Mouse (Mus musculus) erythroblast, embryonic 14.5 days (primary cell): ENCODE data around the gene Wfikkn1. TPM values are rescaled to one million over a fixed set of nuclear protein-coding genes. Genes with fewer than 3 reads are reported as not detected.
A peak's percentile ranks its signal among the peaks of the same experiment; 100 is the strongest.

ENCODE experiments used
- H3K27me3 ChIP-seq: 2 replicates; pipeline ENCODE4 v1.6.1; 2012; ENCODE audit warnings: inconsistent platforms; ENCODE audit not compliant: control insufficient read depth
- H3K36me3 ChIP-seq: 2 replicates; pipeline ENCODE4 v1.6.1; 2012; ENCODE audit warnings: mild to moderate bottlenecking, inconsistent platforms; ENCODE audit not compliant: control insufficient read depth
- H3K4me1 ChIP-seq: 2 replicates; pipeline ENCODE4 v1.6.1; 2012; ENCODE audit warnings: inconsistent platforms; ENCODE audit not compliant: control insufficient read depth
- H3K4me3 ChIP-seq: replicated peaks from 2 replicates; pipeline ENCODE3; 2012; ENCODE audit warnings: moderate library complexity, mild to moderate bottlenecking, inconsistent platforms
- H3K9me3 ChIP-seq: 2 replicates; pipeline ENCODE4 v1.6.1; 2012; ENCODE audit warnings: low read length, inconsistent platforms, mixed read lengths; ENCODE audit not compliant: control insufficient read depth
- GATA1 ChIP-seq: IDR thresholded peaks from 2 replicates; pipeline ENCODE4 v1.6.1; 2012; ENCODE audit warnings: low read length, inconsistent platforms, mixed read lengths
- TAL1 ChIP-seq: IDR thresholded peaks from 3 replicates; pipeline ENCODE4 v1.6.1; 2012; ENCODE audit warnings: low read length, inconsistent platforms, mixed read lengths
- polyA plus RNA-seq: library from polyadenylated mRNA; stranded (reverse); fragments of >175 nt; gene quantifications from 2 replicates; pipeline ENCODE4 v1.2.3, GENCODE M21; 2012

Wfikkn1 gene
- polyA plus RNA-seq, 1 experiment, result 0.17 TPM

DNA sequence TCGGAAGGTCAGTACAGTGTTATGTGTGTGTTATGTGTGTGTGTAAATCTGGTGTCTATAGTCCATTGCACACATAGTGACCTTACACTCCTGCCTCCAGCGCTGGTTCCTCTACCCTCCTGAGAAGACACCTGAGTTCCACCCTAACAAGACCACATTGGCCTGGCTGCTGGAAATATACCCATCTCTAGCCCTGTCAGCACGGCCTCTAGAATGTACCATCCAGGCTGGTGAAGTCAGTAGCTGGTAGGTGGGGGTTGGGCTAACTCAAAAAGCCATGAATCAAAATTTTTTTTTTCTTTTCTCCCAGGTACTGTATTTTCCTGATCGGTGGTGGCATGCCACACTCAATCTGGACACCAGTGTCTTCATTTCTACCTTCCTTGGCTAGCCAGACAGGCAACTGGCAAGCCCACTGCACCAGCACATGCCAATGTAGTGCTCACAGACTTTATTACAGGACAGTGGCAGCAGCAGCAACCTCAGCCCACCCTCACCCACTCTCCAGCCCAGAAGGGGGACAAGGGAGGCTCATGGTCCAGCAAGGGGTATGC is 50.4 kb downstream of the Wfikkn1 start:
- peaks cover 93% of the 10 kb centered on the region for H3K4me1 ChIP-seq
- H3K4me3 ChIP-seq, result peak overlapping the region; percentile 73
- TF ChIP-seq TAL1 (no peak), GATA1 (no peak)
- H3K9me3 ChIP-seq, result no peaks in the 10 kb centered on the region
- peaks cover 70% of the 10 kb centered on the region for H3K36me3 ChIP-seq
- H3K27me3 ChIP-seq, result no peaks in the 10 kb centered on the region

DNA sequence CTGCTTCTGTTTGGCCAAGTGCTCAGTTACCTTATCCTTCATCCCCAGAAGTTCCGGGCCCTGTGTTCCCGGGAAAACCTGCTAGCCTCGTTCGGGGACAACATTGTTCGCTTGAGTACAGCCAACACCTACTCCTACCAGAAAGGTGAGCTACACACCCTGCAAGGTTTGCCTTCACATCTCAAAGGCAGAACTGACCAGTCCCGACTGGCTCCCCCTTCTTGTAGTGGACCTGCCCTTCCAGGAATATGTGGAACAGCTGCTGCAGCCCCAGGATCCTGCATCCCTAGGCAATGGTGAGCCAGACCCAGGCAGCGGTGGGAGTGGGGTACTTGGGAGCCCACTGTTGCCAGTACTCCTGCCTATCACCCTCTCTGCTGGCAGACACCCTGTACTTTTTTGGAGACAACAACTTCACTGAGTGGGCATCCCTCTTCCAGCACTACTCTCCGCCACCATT is 51.1 kb downstream of the Wfikkn1 start:
- Histone ChIP-seq H3K4me1 (peaks cover 93% of the 10 kb centered on the region), H3K27me3 (no peaks in the 10 kb centered on the region), H3K4me3 (peak overlapping the region; percentile 73), H3K36me3 (peaks cover 65% of the 10 kb centered on the region), H3K9me3 (no peaks in the 10 kb centered on the region)
- TF ChIP-seq TAL1, result no peak

DNA sequence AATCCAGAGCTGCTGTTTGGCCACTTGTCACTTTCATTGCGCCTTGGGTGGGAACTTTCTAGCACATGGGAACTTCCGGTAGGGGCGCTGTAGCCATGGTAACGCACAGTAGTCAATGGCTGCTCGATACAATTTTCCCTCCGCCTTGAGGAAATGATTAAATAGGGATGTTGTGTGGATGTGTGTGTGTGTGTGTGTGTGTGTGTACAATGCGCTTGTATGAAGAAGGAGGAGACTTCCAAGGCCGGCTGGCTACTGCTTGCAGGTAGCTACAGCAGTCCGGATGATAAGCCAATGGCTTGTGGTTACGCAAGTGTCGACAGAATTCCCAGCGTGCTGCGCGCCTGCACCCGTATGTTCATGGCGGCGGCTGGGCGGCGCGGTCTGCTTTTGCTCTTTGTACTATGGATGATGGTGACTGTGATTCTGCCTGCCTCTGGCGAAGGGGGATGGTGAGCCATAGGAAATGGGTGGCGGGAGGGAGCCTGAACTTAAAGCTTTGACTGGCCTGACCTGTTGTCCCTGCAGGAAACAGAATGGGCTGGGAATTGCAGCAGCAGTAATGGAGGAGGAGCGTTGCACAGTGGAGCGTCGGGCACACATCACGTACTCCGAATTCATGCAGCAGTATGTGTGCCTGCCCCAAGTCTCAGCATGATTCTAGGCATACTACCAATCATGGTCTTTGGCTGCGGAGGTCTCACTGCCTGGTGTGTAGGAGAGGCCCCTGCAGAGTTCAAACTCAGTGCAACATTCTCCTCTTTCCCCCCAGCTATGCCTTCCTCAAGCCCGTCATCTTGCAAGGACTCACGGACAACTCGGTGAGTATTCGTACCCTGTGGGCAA is 51.7 kb downstream of the Wfikkn1 start, which contains the start of gene Jmjd8:
Gene Jmjd8 (plus strand): TSS at position 156 of the 846 bp plus-strand sequence.
- Histone ChIP-seq H3K36me3 (peaks cover 64% of the 10 kb centered on the region), H3K27me3 (no peaks in the 10 kb centered on the region), H3K9me3 (no peaks in the 10 kb centered on the region), H3K4me3 (peak within 1 kb of the TSS; percentile 73), H3K4me1 (peaks cover 93% of the 10 kb centered on the region)
- no peak; the same call in 1 of the 2 replicates for TF ChIP-seq GATA1
- TF ChIP-seq TAL1, result no peak

GRCm38 (mm10) chr17:25828223-25828594 is 52.4 kb downstream of the Wfikkn1 start:
- peaks cover 92% of the 10 kb centered on the region for H3K4me1 ChIP-seq
- peak overlapping the region; percentile 73 for H3K4me3 ChIP-seq
- no peak for TF ChIP-seq TAL1
- no peak for TF ChIP-seq GATA1
- H3K9me3 ChIP-seq, result no peaks in the 10 kb centered on the region
- no peaks in the 10 kb centered on the region for H3K27me3 ChIP-seq
- peaks cover 64% of the 10 kb centered on the region for H3K36me3 ChIP-seq

Other genes starting within 250 kb of the Wfikkn1 start
- not detected in 2 replicates for gene Gng13, start 163.7 kb downstream of the Wfikkn1 start, polyA plus RNA-seq
- 15.6 and 20.0 TPM in 2 replicates for gene Chtf18, start 153.4 kb downstream of the Wfikkn1 start, polyA plus RNA-seq
- 3.2 and 4.0 TPM in 2 replicates for gene Rpusd1, start 153.2 kb downstream of the Wfikkn1 start, polyA plus RNA-seq
- gene Mslnl, start 144.8 kb downstream of the Wfikkn1 start, polyA plus RNA-seq, result not detected in 2 replicates
- gene Msln, start 126.5 kb downstream of the Wfikkn1 start, polyA plus RNA-seq, result not detected in 2 replicates
- gene Narfl, start 107.1 kb downstream of the Wfikkn1 start, polyA plus RNA-seq, result 2.0 TPM in 2 replicates
- gene Haghl, start 95.2 kb downstream of the Wfikkn1 start, polyA plus RNA-seq, result 0.46 and 0.59 TPM in 2 replicates
- not detected in 2 replicates for gene Ccdc78, start 94.3 kb downstream of the Wfikkn1 start, polyA plus RNA-seq
- gene Fam173a, start 88.0 kb downstream of the Wfikkn1 start, polyA plus RNA-seq, result 2.8 and 3.7 TPM in 2 replicates
- gene AC134908.4, start 85.2 kb downstream of the Wfikkn1 start, polyA plus RNA-seq, result not detected in 2 replicates
- gene Metrn, start 83.7 kb downstream of the Wfikkn1 start, polyA plus RNA-seq, result 7.2 and 7.4 TPM in 2 replicates
- not detected in 2 replicates for gene Fbxl16, start 71.8 kb downstream of the Wfikkn1 start, polyA plus RNA-seq
- gene Wdr24, start 57.2 kb downstream of the Wfikkn1 start, polyA plus RNA-seq, result 0.32 and 0.68 TPM in 2 replicates
- gene Jmjd8, start 52.0 kb downstream of the Wfikkn1 start, polyA plus RNA-seq, result 0.31 and 0.65 TPM in 2 replicates
- 10.1 and 10.6 TPM in 2 replicates for gene Stub1, start 47.5 kb downstream of the Wfikkn1 start, polyA plus RNA-seq
- gene Rhbdl1, start 43.6 kb downstream of the Wfikkn1 start, polyA plus RNA-seq, result 0.22 and 0.54 TPM in 2 replicates
- 0.68 and 1.1 TPM in 2 replicates for gene Gm20683, start 39.1 kb downstream of the Wfikkn1 start, polyA plus RNA-seq
- 17.7 and 19.8 TPM in 2 replicates for gene Rhot2, start 36.0 kb downstream of the Wfikkn1 start, polyA plus RNA-seq
- 1.9 and 3.6 TPM in 2 replicates for gene Wdr90, start 19.4 kb downstream of the Wfikkn1 start, polyA plus RNA-seq
- gene Mcrip2, start 12.1 kb downstream of the Wfikkn1 start, polyA plus RNA-seq, result 3.7 and 4.0 TPM in 2 replicates
- gene Mettl26, start 5.8 kb downstream of the Wfikkn1 start, polyA plus RNA-seq, result 6.4 and 8.3 TPM in 2 replicates
- gene Rab40c, start 38.9 kb upstream of the Wfikkn1 start, polyA plus RNA-seq, result 0.68 and 1.0 TPM in 2 replicates
- gene Pigq, start 64.1 kb upstream of the Wfikkn1 start, polyA plus RNA-seq, result 164 and 218 TPM in 2 replicates
- gene Nhlrc4, start 64.1 kb upstream of the Wfikkn1 start, polyA plus RNA-seq, result 2.9 and 3.4 TPM in 2 replicates
- gene A930017K11Rik, start 71.7 kb upstream of the Wfikkn1 start, polyA plus RNA-seq, result 0.25 TPM in 2 replicates
- gene Capn15, start 104.9 kb upstream of the Wfikkn1 start, polyA plus RNA-seq, result 6.2 and 6.3 TPM in 2 replicates
- 0.23 and 0.36 TPM in 2 replicates for gene Rab11fip3, start 188.7 kb upstream of the Wfikkn1 start, polyA plus RNA-seq
- 0.02 TPM in 1 of 2 replicates, not detected in the other for gene Decr2, start 209.5 kb upstream of the Wfikkn1 start, polyA plus RNA-seq
- 5.5 and 9.0 TPM in 2 replicates for gene Nme4, start 214.7 kb upstream of the Wfikkn1 start, polyA plus RNA-seq
- gene Tmem8, start 232.4 kb upstream of the Wfikkn1 start, polyA plus RNA-seq, result 0.21 and 0.31 TPM in 2 replicates
- 28.4 and 31.6 TPM in 2 replicates for gene Mrpl28, start 242.6 kb upstream of the Wfikkn1 start, polyA plus RNA-seq